Mouse (Mus musculus): ENCODE data around the gene Cwh43. TPM values are rescaled to one million over a fixed set of nuclear protein-coding genes. Genes with fewer than 3 reads are reported as not detected.
"Not testable (repeated sequence)": the region's sequence is repeated elsewhere in the genome, so short reads cannot be mapped to it uniquely, and the experiment has no call there.

Cwh43 gene
- polyA plus RNA-seq, 1 experiment from 2014 or later: 0.59 TPM

- WGBS: 86% methylated on average over 1 of the region's 1 CpGs
- H3K4me2 ChIP-seq: no peak overlapping the region
Observed at GRCm38 (mm10) chr5:73450276-73450675, 44.4 kb downstream of the Cwh43 start.

DNA sequence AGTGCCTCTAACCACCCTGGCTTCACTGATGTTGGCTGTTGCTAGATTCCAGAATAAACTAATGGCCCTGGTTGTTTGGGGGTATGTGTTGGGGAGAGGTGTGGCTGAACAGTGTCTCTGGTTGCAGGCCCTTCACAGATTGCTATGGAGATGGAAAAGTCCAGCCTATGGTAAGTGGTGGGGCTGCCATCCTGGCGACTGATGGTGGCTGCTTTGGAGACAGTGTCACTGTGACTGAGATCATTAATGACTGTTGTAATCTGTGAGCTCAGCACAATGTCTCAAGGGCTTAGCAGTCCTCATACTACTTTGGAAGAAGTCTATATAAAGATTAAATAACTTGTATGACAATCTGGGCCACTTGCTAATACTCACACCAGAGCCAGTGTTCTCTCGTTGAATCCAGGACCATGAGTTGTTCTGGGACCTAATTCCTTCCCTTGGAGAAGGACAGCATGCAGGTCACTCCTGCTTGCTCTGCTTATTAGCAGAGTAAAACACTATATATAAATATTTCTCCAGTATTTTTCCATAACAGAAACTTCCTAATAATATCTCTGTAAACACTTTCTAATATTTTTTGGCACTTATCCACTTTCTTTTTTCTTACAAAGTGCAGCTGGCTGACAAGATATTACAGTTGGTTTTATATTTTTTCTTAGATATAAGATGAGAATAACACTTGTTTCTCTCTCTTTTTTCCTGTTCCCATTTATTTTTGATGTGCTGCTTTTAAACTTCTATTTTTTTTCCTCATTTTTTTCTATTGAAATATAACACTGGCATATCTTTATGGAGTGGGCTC is 48.8 kb downstream of the Cwh43 start:
- Histone ChIP-seq H3K27me3 (replicated peaks) (no peaks in the 10 kb centered on the region), H3K9me3 (no peaks in the 10 kb centered on the region), H3K27ac (no peak overlapping the region), H3K4me1 (no peaks in the 10 kb centered on the region), H3K36me3 (replicated peaks) (no peaks in the 10 kb centered on the region), H3K9ac (no peak overlapping the region), H3K4me2 (no peak overlapping the region), H3K4me3 (no peak overlapping the region)
- WGBS: 77% methylated on average over 2 of the region's 2 CpGs
- ATAC-seq (replicated peaks): no peak

More at GRCm38 (mm10) chr5:73450276-73450675, 44.4 kb downstream of the Cwh43 start:
- Histone ChIP-seq H3K36me3 (replicated peaks) (no peaks in the 10 kb centered on the region), H3K27me3 (replicated peaks) (no peaks in the 10 kb centered on the region), H3K9ac (no peak overlapping the region), H3K27ac (no peak overlapping the region), H3K4me3 (no peak overlapping the region), H3K4me1 (no peaks in the 10 kb centered on the region), H3K9me3 (no peaks in the 10 kb centered on the region)
- no peak for ATAC-seq (replicated peaks)

DNA sequence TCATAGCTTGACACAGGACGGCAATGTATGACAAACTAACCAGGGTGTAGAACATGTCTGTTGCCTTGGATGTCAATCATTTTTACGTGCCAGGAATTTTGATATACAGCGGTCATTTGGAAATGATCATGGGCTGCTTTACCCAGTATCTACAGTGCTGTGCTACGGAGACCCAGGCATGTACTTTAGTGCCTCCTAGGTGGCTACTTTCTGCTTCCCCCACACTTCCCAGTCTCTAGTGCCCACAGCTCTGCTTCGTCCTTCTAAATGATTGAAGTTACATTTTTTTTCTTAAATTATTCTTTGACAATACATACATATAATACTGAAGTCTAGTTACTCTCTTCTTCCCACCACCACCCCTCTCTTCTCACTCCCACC is 49.4 kb downstream of the Cwh43 start:
- H3K4me1 ChIP-seq: no peaks in the 10 kb centered on the region
- 92% methylated on average over 5 of the region's 5 CpGs for WGBS
- no peaks in the 10 kb centered on the region for H3K27me3 ChIP-seq (replicated peaks)
- H3K4me3 ChIP-seq: no peak overlapping the region
- H3K9ac ChIP-seq: no peak overlapping the region
- H3K9me3 ChIP-seq: no peaks in the 10 kb centered on the region
- no peaks in the 10 kb centered on the region for H3K36me3 ChIP-seq (replicated peaks)
- no peak overlapping the region for H3K27ac ChIP-seq
- ATAC-seq (replicated peaks): no peak
- H3K4me2 ChIP-seq: no peak overlapping the region

DNA sequence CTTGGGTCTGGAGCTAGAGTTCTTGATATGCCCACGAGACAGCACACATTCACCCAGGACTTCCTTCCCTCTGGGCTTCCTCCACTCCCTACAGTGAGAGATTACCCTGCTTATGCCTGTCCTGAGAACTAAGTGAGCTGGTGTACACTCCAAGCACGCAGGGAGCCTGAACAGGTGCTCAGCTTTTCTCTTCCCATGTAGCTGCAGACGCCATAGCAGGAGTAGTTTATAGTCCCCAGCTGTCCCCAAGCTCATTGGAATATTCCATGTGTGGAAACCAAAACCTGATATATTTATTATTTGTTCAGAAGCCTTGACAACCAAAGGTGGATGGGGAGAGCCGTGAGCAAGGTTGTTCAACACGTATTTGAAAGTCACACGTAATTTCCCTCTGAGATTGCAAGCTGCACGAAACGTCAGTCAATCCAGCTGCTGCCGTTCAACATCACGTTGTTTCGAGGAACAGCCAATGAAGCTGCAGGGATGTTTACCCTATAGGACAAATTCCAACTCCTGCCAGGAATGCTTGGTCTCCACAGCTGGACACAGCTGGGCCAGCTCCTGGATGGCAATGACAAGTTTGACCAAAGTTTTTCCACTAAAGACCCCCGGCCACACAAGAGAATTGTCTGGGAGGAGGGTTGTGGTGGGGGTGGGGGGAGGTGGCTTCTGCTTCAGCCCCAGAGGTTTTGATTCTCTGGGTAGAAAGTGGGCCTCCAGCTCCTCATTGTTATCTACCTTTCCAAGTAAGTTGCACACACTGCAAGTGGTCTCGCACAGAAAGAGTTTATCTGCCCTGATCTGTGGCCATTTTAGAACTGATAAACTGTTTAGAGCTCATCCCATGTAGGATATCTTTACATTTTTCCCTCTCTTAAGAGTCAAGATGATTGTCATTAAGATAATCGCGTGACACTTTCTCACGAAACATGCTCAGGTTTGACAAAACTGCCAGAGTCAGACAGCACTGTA is 62.9 kb downstream of the Cwh43 start:
- Histone ChIP-seq H3K9ac (no peak overlapping the region), H3K4me2 (no peak overlapping the region), H3K9me3 (no peaks in the 10 kb centered on the region), H3K27me3 (replicated peaks) (no peaks in the 10 kb centered on the region), H3K27ac (no peak overlapping the region), H3K4me3 (no peak overlapping the region), H3K4me1 (no peaks in the 10 kb centered on the region), H3K36me3 (replicated peaks) (no peaks in the 10 kb centered on the region)
- no peak for ATAC-seq (replicated peaks)
- 87% methylated on average over 16 of the region's 16 CpGs for WGBS

GRCm38 (mm10) chr5:73474412-73475405 is 68.8 kb downstream of the Cwh43 start:
- 91% methylated on average over 20 of the region's 20 CpGs for WGBS
- no peak for ATAC-seq (replicated peaks)
- no peak overlapping the region for H3K4me3 ChIP-seq
- H3K9me3 ChIP-seq: no peaks in the 10 kb centered on the region
- no peak overlapping the region for H3K27ac ChIP-seq
- no peak overlapping the region for H3K4me2 ChIP-seq
- no peaks in the 10 kb centered on the region for H3K4me1 ChIP-seq
- no peaks in the 10 kb centered on the region for H3K36me3 ChIP-seq (replicated peaks)
- H3K9ac ChIP-seq: no peak overlapping the region
- no peaks in the 10 kb centered on the region for H3K27me3 ChIP-seq (replicated peaks)

- no peak for ATAC-seq (replicated peaks)
Observed at GRCm38 (mm10) chr5:73480700-73481099, 74.8 kb downstream of the Cwh43 start, which contains the start of gene Dcun1d4. TSS of gene Dcun1d4 (plus strand) at chr5:73481000.

DNA sequence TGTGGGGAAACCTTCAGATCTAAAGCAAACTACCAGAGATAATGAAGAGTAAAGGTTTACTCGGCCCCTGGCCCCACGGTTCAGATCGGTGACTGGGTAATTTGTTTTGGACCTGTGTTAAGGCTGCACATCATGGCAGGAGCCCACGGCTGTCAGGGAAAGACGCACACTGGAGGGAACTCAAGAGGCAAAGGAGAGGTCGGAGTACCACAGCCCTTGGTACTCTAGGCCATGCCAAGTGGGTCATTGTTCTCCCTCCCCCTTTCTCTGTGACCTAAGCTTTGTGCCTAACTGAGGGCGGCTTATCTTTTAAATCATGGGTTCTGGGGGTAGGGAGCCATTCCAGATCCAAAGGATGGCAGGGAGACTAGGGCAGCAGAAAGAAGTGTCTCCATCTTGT is 75.5 kb downstream of the Cwh43 start:
- 91% methylated on average over 7 of the region's 7 CpGs for WGBS
- no peak overlapping the region for H3K9ac ChIP-seq
- ATAC-seq (replicated peaks): no peak
- H3K4me2 ChIP-seq: no peak overlapping the region
- H3K4me3 ChIP-seq: no peak overlapping the region
- H3K4me1 ChIP-seq: peaks cover 2% of the 10 kb centered on the region; the same call in 1 of the 2 replicates
- H3K27me3 ChIP-seq (replicated peaks): no peaks in the 10 kb centered on the region
- no peak overlapping the region for H3K27ac ChIP-seq
- no peaks in the 10 kb centered on the region for H3K9me3 ChIP-seq
- H3K36me3 ChIP-seq (replicated peaks): no peaks in the 10 kb centered on the region

More at GRCm38 (mm10) chr5:73480700-73481099, 74.8 kb downstream of the Cwh43 start, which contains the start of gene Dcun1d4:
- Histone ChIP-seq H3K27me3 (replicated peaks) (no peaks in the 10 kb centered on the region), H3K36me3 (replicated peaks) (no peaks in the 10 kb centered on the region), H3K9me3 (no peaks in the 10 kb centered on the region), H3K4me3 (no peak within 1 kb of the TSS), H3K4me1 (0 out of 2 replicates have a peak, but pooled peaks cover 2% of the 10 kb centered on the region), H3K4me2 (no peak within 1 kb of the TSS), H3K9ac (no peak within 1 kb of the TSS), H3K27ac (no peak within 1 kb of the TSS)
- WGBS: 83% methylated on average over 7 of the region's 7 CpGs

- H3K9ac ChIP-seq; H3K4me1 ChIP-seq; H3K36me3 ChIP-seq (replicated peaks); H3K9me3 ChIP-seq; H3K27me3 ChIP-seq (replicated peaks); H3K4me2 ChIP-seq; ATAC-seq (replicated peaks); H3K4me3 ChIP-seq; H3K27ac ChIP-seq: not testable (repeated sequence)
- 95% methylated on average over 1 of the region's 1 CpGs for WGBS
Observed at GRCm38 (mm10) chr5:73482381-73482780, 76.5 kb downstream of the Cwh43 start.

DNA sequence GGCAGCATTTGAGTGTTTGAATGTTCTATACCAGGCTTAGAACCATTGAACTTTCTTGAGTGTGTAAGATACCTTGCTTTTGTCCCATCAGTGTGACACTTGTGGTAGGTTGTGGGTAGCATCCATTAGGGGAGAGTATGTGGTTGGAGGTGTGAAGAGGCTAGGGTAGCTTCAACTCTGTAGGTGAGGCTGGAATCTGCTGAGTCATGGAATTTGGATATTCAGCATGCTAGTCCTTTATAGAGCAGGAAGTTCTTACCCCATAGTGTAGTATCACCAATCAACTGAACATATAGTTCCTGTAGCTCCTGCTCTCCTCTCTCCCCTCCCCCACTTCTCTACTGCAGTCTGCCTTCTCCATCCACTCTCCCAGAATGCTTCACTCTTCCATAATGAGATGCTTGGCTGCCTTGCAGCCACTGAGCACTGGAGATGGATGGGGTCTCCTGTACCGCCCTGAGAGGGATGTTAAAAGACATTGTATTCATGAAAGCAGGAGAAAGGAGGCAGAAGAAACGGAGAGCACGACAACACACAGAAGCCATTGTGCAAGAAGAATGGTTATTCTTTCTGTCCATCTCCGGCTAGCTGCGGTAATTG is 78.2 kb downstream of the Cwh43 start:
- H3K36me3 ChIP-seq (replicated peaks): no peaks in the 10 kb centered on the region
- H3K4me1 ChIP-seq: peaks cover 2% of the 10 kb centered on the region; the same call in 1 of the 2 replicates
- no peak for ATAC-seq (replicated peaks)
- H3K27ac ChIP-seq: no peak overlapping the region
- 0 out of 2 replicates have a peak overlapping the region, but pooled peaks have one; percentile 3 for H3K4me3 ChIP-seq
- no peaks in the 10 kb centered on the region for H3K9me3 ChIP-seq
- H3K9ac ChIP-seq: no peak overlapping the region
- no peaks in the 10 kb centered on the region for H3K27me3 ChIP-seq (replicated peaks)
- H3K4me2 ChIP-seq: no peak overlapping the region; the same call in 1 of the 2 replicates
- WGBS: 52% methylated on average over 5 of the region's 5 CpGs

DNA sequence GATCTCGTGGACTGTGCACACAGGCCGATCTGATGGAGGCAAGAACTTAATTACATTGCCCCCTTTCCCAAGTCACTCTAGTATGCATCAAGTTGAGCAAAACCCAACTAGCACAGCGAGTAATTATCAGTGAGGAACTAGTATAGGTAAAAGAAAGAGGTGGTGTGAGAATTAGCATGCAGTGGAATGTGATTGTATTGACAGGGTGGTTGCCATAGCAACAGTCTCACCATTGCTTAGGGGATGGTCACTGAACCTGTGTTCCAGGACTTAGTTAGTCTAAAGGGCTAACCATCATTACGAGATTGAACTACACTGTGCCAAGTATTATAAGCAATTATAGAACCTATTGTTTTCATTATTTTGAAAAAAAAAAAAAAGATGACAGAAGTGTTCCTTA is 80.6 kb downstream of the Cwh43 start:
- Histone ChIP-seq H3K9ac (no peak overlapping the region), H3K4me2 (no peak overlapping the region), H3K27ac (no peak overlapping the region), H3K36me3 (replicated peaks) (no peaks in the 10 kb centered on the region), H3K9me3 (no peaks in the 10 kb centered on the region), H3K4me1 (peaks cover 9% of the 10 kb centered on the region), H3K27me3 (replicated peaks) (no peaks in the 10 kb centered on the region), H3K4me3 (no peak overlapping the region)
- WGBS: 45% methylated on average over 4 of the region's 4 CpGs
- no peak for ATAC-seq (replicated peaks)

- Histone ChIP-seq H3K9ac (peak overlapping the region; percentile 50), H3K36me3 (replicated peaks) (no peaks in the 10 kb centered on the region), H3K27ac (peak overlapping the region; percentile 86), H3K4me3 (peak overlapping the region; percentile 97), H3K4me1 (peaks cover 19% of the 10 kb centered on the region), H3K9me3 (no peaks in the 10 kb centered on the region), H3K4me2 (peak overlapping the region; percentile 71), H3K27me3 (replicated peaks) (no peaks in the 10 kb centered on the region)
- WGBS: 3% methylated on average over 14 of the region's 14 CpGs
- ATAC-seq (replicated peaks): no peak
Observed at GRCm38 (mm10) chr5:73489915-73490314, 84.0 kb downstream of the Cwh43 start.

All from midbrain, embryonic 15.5 days (tissue).